Mouse (Mus musculus) midbrain, postnatal 0 days (tissue): ENCODE data around the gene Cd34. TPM values are rescaled to one million over a fixed set of nuclear protein-coding genes. Genes with fewer than 3 reads are reported as not detected.

Experiments used
- ATAC-seq: fragments of 200-750 bp; cut with Nextera tagmentation; 2 replicates; pipeline ENCODE4 v1.8.0; 2017; ENCODE audit warnings: moderate number of reproducible peaks, mild to moderate bottlenecking, moderate TSS enrichment, moderate library complexity; ENCODE audit not compliant: low FRiP score
- DNase-seq: peaks from one replicate; pipeline ENCODE4 v3.0.0-alpha.2; 2015; ENCODE audit warnings: low spot score
- H3K27ac ChIP-seq: fragments of 300-500 bp; sonication (generic); 2 replicates; pipeline ENCODE4 v1.5.1; 2014; ENCODE audit warnings: low read depth, mild to moderate bottlenecking, low read length, mixed read lengths
- H3K27me3 ChIP-seq: fragments of 300-500 bp; sonication (generic); 2 replicates; pipeline ENCODE4 v1.6.1; 2014; ENCODE audit warnings: low read length, control low read depth, mixed read lengths; ENCODE audit not compliant: insufficient read depth
- H3K36me3 ChIP-seq: fragments of 300-500 bp; sonication (generic); 2 replicates; pipeline ENCODE4 v1.6.1; 2014; ENCODE audit warnings: low read length, control low read depth, mixed read lengths; ENCODE audit not compliant: insufficient read depth
- H3K4me1 ChIP-seq: fragments of 300-500 bp; sonication (generic); 2 replicates; pipeline ENCODE4 v1.6.1; 2014; ENCODE audit warnings: mild to moderate bottlenecking, control low read depth, antibody characterized with exemption, low read length, mixed read lengths; ENCODE audit not compliant: insufficient read depth
- H3K4me2 ChIP-seq: fragments of 300-500 bp; sonication (generic); 2 replicates; pipeline ENCODE4 v1.6.1; 2014; ENCODE audit warnings: low read depth, mild to moderate bottlenecking, low read length, mixed read lengths; ENCODE audit not compliant: poor library complexity, severe bottlenecking
- H3K4me3 ChIP-seq: fragments of 300-500 bp; sonication (generic); 2 replicates; pipeline ENCODE4 v1.5.1; 2014; ENCODE audit warnings: low read depth, mild to moderate bottlenecking, low read length, moderate library complexity
- H3K9ac ChIP-seq: fragments of 300-500 bp; sonication (generic); replicated peaks from 2 replicates; pipeline ENCODE4 v1.6.1; 2014; ENCODE audit warnings: mild to moderate bottlenecking, low read length, moderate library complexity, mixed read lengths; ENCODE audit not compliant: poor library complexity, severe bottlenecking
- H3K9me3 ChIP-seq: fragments of 300-500 bp; sonication (generic); 2 replicates; pipeline ENCODE4 v1.6.1; 2016; ENCODE audit warnings: low read length, control low read depth
- CTCF ChIP-seq: IDR thresholded peaks from 2 replicates; pipeline ENCODE4 v1.5.1; 2016; ENCODE audit warnings: antibody characterized with exemption, mild to moderate bottlenecking
- WGBS: fragments of 180-500 bp; shearing (Covaris S2); extraction: QIAGEN DNeasy Blood & Tissue Kit; methylation state at CpG from one replicate; pipeline ENCODE4 v1.1.7; 2014; 5-methylcytosine and 5-hydroxymethylcytosine counted together
- polyA plus RNA-seq: library from polyadenylated mRNA; unstranded; fragments of >200 nt; fragmentation: Nextera tagmentation; extraction: Ambion mirVana; gene quantifications from 2 replicates; pipeline ENCODE4 v1.2.1, GENCODE M21; 2015
- total RNA-seq: library from RNA; depleted of rRNA; stranded (reverse); fragments of >200 nt; gene quantifications from 2 replicates; pipeline ENCODE4 v1.2.3, GENCODE M21; 2014

Gene Cd34
- total and polyA plus RNA-seq, 2 experiments from 2014 or later: 17.6 to 18.5 TPM

DNA sequence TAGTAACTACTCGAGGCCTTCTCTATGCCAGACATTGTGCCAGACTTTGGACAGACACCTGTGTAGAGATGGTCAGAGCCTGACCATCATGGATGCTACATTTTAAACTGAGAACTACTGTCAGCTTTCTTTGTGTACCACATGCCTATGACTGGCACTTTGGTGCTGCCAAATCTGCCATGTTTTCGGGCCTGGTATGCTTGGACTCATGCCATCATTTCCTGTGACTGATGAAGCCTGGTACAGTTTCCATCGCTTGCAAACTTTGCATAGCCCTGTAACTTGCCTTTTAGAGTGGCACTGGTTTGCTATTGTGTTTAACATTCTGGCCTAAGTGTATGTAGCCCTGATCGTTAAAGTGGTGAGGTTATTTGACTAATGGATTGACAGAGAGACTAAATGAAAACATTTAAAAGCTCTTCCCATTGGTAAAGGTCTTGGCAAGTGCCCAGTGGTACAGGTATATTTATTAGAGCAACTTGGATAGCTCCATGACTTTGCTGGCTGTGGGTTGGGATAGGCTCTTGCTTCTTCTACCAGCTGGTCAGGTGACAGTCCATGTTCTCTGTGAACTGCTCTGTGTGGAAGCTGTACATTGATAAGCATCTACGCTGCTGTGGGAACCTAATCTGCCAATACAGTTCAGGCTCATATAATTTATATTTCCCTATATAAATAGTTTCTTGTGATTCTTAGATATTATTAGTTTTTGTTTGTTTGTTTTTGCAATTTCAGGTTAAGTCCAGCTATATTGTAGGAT is 44.5 kb downstream of the Cd34 start:
- Histone ChIP-seq H3K4me2 (no peak overlapping the region), H3K9me3 (no peaks in the 10 kb centered on the region), H3K4me1 (peaks cover 10% of the 10 kb centered on the region; the same call in 1 of the 2 replicates), H3K9ac (no peak overlapping the region), H3K27ac (no peak overlapping the region), H3K36me3 (no peaks in the 10 kb centered on the region), H3K4me3 (no peak overlapping the region), H3K27me3 (no peaks in the 10 kb centered on the region)
- DNase-seq: no peak
- 83% methylated on average over 5 of the region's 5 CpGs for WGBS
- no peak for ATAC-seq
- no peak for TF ChIP-seq CTCF

DNA sequence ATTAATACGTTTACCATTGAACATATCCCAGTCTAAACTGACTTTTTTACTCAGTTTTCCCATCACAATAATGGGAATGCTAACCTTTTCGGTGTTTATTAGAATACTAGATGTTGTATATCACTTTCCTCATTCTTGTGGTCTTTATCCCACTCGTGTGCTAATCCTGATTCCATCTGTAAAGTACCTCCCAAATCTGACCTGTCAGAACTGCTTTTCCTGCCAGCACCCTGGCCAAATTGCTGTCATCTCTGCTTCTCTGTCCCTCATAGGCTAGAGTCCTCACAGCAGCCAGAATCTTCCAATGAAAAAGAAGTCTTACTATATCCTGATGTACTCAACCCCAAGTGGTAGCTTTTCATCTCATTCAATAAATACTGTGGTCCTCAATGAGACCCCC is 46.3 kb downstream of the Cd34 start:
- no peak for ATAC-seq
- no peak overlapping the region for H3K9ac ChIP-seq
- H3K27me3 ChIP-seq: no peaks in the 10 kb centered on the region
- DNase-seq: no peak
- no peak overlapping the region for H3K4me3 ChIP-seq
- H3K4me1 ChIP-seq: no peaks in the 10 kb centered on the region
- H3K9me3 ChIP-seq: no peaks in the 10 kb centered on the region
- H3K27ac ChIP-seq: no peak overlapping the region
- WGBS: 85% methylated on average over 3 of the region's 3 CpGs
- no peak overlapping the region for H3K4me2 ChIP-seq
- no peaks in the 10 kb centered on the region for H3K36me3 ChIP-seq
- TF ChIP-seq CTCF: no peak

DNA sequence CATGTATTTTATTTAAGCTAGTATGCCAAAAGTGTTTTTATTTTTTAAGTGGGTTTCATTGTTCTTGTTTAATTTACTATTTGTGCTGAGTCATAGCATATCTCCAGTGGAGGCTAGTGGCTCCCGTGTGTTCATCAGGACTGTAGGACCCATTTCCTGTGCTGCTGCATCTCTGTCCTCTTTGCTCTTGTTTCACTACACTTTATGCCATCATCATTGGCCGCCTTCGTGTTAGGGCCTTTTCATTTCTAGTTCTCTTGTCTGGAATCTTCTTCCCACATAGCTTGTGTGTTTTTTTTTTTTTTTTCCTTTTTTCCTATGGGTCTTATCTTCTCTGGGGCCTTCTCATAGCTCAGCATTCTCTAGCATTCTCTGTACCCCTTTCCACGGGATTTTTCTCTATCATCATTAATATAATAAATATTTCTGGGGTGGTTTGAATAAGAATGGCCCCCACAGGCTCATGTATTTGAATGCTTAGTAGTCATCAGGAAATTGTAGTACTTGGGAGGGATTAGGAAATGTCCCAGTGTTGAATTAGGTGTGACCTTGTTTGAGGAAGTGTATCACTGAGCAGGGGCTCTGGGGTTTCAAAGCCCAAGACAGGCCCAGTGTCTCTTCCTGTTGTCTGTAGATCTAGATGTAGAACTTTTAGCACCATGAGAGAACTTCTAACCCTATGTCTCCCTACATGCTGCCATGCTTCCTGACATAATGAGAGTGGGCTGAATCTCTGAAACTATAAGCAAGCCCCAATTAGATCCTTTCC is 47.0 kb downstream of the Cd34 start:
- Histone ChIP-seq H3K4me2 (no peak overlapping the region), H3K4me1 (no peaks in the 10 kb centered on the region), H3K27me3 (no peaks in the 10 kb centered on the region), H3K4me3 (no peak overlapping the region), H3K9me3 (no peaks in the 10 kb centered on the region), H3K27ac (no peak overlapping the region), H3K9ac (no peak overlapping the region), H3K36me3 (no peaks in the 10 kb centered on the region)
- TF ChIP-seq CTCF: no peak
- 84% methylated on average over 4 of the region's 4 CpGs for WGBS
- DNase-seq: no peak
- no peak for ATAC-seq

DNA sequence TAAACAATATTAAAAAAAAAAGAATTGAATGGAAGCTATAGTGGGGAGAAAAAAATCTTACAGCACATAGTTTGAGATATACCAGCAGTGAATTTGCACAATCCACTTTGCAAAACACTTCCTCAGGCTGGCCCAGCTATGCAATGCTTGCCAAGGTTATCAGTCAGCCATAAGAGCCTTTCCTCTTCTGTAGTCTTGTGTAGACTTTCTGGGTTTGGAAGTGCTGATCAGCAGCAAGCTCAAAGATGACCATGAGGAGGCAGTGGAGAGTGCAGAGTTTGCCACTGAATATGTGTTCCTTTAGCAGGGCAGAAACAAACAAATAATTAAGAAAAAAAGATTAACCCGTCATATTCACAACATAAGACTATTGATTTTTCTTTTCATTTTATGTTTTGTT is 50.4 kb downstream of the Cd34 start:
- H3K27ac ChIP-seq: no peak overlapping the region
- H3K9me3 ChIP-seq: no peaks in the 10 kb centered on the region
- DNase-seq (no peak), ATAC-seq (no peak)
- no peaks in the 10 kb centered on the region for H3K36me3 ChIP-seq
- TF ChIP-seq CTCF: no peak
- WGBS: 89% methylated on average over 1 of the region's 1 CpGs
- H3K4me1 ChIP-seq: no peaks in the 10 kb centered on the region
- H3K9ac ChIP-seq: no peak overlapping the region
- no peak overlapping the region for H3K4me3 ChIP-seq
- H3K4me2 ChIP-seq: no peak overlapping the region
- H3K27me3 ChIP-seq: no peaks in the 10 kb centered on the region

DNA sequence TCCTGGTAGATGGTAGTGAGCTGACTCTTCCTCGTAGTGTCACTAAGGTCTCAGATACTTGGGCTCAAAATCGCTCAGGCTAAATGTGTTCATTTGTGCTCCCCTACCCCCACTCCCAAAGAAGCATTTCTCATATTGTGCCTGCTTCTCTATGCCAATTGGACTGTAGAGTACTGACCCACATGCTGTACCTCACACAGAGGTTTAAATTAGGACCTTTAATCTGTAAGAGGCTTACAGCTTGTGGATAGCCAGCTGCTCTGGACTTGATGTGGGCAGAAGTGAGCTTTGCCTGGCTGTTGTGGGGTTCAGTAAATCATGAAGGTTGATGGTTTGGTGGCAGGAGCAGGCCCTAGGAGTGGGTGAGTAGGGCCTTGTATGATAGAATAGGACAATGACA is 52.4 kb downstream of the Cd34 start:
- no peak overlapping the region for H3K27ac ChIP-seq
- H3K9ac ChIP-seq: no peak overlapping the region
- H3K27me3 ChIP-seq: no peaks in the 10 kb centered on the region
- H3K4me3 ChIP-seq: no peak overlapping the region
- no peaks in the 10 kb centered on the region for H3K36me3 ChIP-seq
- TF ChIP-seq CTCF: no peak
- no peaks in the 10 kb centered on the region for H3K4me1 ChIP-seq
- no peak for DNase-seq
- no peak for ATAC-seq
- WGBS: 81% methylated on average over 2 of the region's 2 CpGs
- no peak overlapping the region for H3K4me2 ChIP-seq
- no peaks in the 10 kb centered on the region for H3K9me3 ChIP-seq

DNA sequence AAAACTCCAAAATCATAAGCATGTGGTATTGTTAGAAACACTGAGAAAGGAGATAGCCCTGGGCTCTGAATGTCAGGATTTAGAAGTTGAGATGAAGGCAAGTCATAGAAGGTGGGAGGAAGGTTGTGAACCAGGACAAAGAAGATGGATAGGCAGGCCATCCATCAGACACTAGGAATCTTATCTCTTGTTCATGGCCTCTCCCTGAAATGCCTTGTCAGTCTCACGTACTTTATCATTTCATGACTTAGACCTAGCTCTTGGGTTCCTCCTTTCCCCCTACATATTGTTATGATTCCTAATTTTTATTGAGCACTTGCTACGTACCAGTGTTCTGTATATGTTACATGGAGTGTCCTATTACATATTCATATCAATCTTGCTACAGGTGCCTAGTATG is 53.0 kb downstream of the Cd34 start:
- Histone ChIP-seq H3K9ac (no peak overlapping the region), H3K4me3 (no peak overlapping the region), H3K36me3 (no peaks in the 10 kb centered on the region), H3K27ac (no peak overlapping the region), H3K4me2 (no peak overlapping the region), H3K27me3 (no peaks in the 10 kb centered on the region), H3K4me1 (no peaks in the 10 kb centered on the region), H3K9me3 (no peaks in the 10 kb centered on the region)
- DNase-seq (no peak), ATAC-seq (no peak)
- 97% methylated on average over 2 of the region's 2 CpGs for WGBS
- no peak for TF ChIP-seq CTCF
